Mouse (Mus musculus) urinary bladder, postnatal 4 days (tissue): ENCODE data around the gene Il7r.

Experiments used
- DNase-seq, 2 experiments: peaks; one replicate each; pipeline ENCODE4 v3.0.0; 2021 to 2022; ENCODE audit warnings: low spot score in 2 of 2

Il7r gene

DNA sequence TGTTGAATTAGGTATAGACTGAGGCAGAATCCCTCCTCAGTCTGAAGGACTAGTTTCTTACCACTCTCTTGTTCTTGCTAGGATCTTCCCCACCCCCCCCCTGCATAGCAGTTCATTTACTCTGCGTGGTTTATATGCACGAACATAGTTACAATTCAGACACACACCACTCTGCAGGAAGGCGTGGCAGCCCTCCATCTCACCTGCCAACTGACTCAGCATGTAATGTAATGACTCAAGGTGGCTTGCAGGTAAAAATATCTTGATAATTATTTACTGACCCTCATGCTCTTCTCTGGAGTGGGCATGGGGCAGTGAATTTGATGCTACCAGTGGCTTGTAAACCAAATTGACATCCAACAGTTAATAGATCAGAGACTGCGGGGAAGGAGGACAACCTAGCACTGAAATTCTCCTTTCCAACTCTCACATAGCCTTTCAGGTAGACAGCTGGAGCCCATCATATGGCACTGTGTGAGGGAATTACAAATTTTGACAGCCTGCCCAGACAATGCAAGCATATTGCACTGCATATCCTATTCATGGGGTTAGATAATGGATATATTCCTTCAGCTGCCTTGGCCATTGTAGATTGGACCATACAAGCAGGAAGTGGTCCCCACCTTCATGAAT, 58.8 kb downstream of the Il7r start:
- no peak for DNase-seq

DNA sequence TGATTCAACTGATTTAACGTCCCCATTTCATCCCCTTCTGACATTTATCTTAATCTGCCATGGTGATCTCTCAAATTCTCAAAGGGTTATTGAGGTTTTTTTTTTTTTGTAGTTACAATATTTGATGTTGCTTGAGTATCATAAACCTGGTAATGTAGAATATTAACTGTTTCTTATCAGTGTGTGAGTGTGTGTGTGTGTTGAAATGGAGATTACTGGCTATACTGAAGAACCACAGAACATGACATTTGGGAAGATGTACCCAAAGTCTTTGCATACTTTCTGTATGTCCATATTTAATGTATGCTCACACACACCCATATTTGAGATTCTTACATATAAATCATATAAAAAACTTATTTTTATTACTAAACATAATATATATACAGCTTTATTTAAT, 65.9 kb downstream of the Il7r start:
- no peak for DNase-seq

DNA sequence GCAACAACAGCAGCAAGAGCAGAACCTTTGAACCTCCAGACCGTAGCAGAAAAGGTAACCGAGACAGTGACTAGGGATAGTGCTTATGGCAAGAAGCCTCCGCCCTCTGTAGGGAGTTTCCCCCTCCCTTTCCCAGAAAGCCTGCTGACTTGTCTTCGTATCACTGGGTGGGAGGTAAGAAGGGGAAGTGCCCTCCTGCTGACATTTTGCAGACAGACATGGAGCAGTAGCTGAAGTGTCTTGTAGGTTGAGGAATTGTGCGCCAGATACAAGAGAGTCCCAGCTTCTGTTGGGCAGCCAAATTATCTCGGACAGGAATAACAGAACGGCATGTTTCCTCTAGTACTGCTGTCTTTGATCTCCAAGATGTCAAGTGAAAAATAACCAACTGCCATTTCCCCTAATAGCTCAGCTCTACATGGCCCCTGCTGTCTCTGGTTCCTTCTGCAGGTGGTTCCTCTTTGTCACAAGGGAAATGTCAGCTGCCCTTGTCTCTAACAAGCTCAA, 66.4 kb downstream of the Il7r start:
- no peak for DNase-seq
